Mouse (Mus musculus) urinary bladder, postnatal 14 days (tissue): ENCODE measurements around the gene Serinc5.

Experiments
- DNase-seq: peaks from one replicate; pipeline ENCODE4 v3.0.0; 2021; ENCODE audit warnings: low spot score

The Serinc5 gene

DNA sequence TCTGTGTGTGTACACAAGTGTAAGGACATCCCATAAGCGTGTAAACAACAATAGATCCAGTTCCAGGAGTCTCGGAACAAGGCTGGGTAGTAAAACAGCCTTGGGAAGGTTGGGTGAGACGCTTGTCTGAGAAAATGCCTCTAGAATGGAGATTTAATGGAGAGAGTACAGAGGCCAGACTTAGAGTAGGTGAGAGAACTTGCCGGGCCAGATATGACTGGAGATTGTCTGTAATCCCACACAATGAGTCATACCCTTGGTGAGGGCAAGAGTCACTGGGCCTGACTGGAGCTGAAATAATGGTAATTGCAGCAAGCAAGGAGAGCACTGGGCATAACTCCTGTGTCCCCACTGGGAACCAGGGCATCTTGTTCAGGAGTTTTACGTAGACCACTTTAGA, 2.2 kb downstream of the Serinc5 start:
- DNase-seq, result peak; percentile 64

DNA sequence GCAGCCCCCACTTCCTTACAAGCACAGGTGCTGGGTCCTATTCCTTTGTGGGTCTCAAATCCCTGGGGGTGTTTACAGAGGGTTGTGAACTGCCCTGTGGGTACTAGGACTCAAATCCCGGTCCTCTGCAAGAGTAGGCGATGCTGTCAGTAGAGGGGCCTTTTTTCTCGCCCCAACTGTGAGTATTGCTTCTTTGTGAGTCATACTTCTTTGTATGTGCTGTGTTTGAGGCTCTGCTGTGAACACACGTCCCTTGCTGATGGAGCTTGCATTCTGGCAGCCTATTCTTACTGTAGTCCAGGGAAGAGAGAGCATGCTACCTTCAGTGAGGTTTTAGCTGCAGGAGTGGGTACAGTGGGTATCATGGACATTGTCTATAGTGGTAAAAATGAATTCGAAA, 4.3 kb downstream of the Serinc5 start:
- no peak for DNase-seq

DNA sequence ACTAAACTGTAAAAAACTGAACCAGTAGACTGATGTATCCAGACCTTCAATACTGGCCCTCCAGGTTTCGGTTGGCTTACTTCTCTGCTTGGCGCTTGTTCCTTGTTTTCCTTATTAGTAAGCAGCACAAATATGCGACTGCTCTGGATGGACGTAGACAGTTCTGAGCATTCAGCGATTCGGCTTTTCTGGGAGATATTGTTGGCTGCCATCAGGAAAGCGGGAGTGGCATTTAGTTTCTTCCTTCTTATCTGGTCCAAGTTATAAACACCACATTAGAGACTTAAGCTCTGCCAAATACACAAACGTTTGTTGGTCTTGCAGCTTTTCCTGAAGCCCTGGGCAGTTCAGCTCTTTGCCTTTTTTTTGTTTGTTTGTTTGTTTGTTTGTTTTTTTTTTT, 5.6 kb downstream of the Serinc5 start:
- DNase-seq, result no peak

DNA sequence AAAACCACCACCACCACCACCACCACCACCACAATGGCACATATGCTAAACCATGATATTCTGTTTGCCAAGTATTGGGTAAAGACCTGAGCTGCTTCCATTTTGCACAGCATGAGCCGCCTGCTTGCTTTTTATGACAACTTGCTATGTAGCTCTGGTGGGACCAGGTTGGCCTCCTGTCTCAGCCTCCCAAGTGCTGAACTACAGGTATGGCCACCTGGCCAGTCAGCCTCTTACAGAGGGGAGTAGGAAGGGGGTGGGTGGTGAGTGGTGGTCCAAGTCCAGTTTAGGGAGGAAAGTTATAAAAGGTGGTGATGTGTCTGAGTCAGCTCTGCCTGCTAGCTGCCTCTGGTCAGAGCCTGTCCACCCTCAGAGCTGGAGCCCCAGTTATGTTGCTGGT, 15.3 kb downstream of the Serinc5 start:
- no peak for DNase-seq

DNA sequence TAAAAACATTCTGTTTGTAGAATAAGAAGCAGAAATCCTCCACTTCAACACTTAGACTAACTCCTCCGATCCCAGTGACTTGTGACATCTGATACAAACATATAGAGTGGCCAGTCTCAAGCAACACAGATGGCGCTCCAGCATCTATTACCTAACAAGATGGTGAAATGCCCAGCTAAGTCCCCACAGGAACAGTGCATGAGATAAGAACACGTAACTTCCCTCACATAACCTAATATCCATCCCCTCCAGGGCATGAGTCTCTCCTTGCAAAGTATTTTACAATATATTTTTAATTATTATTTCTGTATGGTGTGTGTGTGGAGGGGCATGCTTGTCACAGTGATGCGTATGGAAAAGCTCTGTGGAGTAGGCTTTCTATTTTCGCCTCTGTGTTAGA, 15.8 kb downstream of the Serinc5 start:
- no peak for DNase-seq

DNA sequence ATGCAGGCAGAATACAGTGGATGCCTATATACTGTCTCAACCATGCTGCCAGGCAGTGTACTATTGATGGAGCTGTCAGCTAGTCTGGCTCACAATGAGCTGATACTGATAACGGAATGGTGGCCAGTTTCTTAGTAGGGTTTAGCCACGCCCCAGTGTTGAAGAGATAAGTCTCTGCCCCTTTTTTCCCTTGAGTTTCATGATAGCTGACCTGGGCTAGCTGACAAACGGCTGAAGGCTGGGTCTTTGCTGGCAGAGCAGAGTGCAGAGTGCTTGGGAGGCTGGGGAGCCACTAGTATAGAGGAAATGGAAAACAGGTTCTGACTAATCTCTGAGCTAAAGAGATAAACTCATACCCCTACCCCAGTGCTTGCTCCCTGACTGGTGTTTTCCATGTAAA, 18.6 kb downstream of the Serinc5 start:
- no peak for DNase-seq

DNA sequence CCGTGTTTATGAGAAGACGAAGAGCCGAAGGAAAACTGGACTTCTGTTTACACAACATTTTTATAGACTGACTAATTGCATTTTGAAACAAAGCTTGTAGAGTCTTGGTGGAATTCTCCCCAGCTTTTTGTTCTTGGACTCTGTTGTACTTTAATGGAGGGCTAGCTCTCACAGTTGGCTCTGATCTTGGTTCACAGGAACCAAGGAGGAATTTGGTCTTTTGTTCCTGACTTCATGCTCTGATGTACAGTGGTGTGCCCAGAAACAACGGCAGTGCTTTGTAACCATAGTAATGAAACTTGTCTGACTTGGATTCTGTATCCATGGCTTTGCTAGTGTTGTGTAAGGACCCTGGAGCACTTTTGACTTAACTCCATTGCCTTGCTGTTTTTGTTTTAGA, 20.6 kb downstream of the Serinc5 start:
- DNase-seq, result no peak

DNA sequence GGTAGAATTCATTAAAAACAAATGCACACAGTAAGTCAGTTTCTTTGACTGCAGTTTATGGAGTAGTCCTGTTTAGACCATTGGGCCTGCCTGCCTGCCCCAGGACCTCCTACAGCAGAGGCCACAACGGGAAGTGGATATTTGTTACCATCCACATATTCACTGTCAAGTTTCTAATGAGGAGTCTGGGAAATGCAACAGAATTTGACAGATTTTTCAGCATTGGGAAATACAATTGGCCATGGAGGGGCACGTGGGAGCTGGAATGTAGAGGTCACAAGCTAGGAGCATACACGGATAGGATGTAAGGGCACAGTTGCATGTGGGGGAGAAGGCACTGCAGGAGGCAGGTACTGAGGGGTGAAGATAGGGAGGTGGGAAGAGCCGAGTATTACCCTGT, 21.7 kb downstream of the Serinc5 start:
- no peak for DNase-seq

DNA sequence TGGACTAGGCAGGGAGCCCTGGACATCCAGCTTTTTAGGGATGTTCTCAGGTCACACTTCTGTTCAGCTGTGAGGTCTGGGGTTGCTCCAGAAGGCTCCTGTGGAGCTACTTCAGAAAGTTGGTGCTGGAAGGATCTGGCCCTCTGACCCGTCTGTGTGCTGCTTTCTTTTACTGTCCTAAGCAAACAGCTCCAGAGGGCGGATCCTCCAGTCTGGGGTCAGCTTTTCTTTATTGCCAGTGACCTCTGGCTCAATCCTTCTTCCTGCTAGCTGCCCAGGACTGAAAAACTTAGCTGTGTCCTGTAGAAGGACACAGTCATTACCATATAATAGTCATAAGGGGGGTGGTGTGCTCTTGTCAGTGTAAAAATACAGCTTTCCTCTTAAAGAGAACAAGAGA, 24.1 kb downstream of the Serinc5 start:
- no peak for DNase-seq

DNA sequence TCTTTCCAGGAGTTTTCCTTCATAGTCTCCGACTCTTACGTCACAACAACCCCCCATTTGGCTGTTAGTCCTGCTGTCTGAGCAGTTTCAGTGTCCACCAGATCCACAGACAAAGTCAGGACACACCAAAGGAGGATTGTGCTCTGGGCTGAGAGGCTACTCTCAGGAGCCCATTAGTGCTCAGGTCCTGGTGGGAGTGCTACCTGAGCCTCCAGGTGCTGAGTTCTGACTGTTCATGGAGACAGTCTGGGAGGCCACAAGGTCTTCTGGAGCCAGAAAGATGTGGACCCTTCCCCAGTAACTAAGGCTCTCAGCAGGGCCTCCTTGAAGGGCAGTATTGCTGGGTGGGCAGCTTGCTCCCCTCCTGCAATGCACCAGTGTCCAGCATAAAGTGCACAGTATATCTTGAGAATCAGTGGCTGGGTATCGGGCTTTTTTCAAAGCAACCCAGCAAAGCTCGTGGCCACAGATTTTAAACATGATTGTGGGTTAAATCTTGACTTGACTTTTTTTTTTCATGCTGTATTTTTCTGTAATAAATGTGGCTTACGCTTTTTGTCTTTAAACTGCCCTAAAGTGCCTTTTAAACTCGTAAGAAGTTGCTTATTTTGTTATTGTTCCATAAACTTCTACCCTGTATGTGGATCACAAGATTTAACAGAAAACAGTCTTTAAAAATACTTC, 25.5 kb downstream of the Serinc5 start:
- no peak for DNase-seq

DNA sequence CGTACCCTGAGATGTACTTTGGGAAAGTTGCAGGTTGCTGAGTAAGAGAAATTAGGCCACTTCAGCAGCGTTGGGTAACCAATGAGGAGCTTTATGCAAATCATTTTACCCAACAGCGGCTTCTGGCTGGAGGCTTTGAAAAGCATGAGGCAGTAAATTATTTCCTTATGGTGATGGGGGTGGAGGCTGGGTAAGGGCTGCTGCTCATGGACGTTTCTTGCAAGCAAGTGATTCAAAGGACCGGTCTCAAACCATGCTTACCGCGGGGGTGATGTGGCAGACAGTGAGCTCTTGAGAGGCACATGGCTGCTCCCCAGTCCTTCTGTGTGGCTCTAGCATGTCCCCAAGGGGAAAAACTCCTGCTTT, 26.0 kb downstream of the Serinc5 start:
- DNase-seq, result peak; percentile 67

DNA sequence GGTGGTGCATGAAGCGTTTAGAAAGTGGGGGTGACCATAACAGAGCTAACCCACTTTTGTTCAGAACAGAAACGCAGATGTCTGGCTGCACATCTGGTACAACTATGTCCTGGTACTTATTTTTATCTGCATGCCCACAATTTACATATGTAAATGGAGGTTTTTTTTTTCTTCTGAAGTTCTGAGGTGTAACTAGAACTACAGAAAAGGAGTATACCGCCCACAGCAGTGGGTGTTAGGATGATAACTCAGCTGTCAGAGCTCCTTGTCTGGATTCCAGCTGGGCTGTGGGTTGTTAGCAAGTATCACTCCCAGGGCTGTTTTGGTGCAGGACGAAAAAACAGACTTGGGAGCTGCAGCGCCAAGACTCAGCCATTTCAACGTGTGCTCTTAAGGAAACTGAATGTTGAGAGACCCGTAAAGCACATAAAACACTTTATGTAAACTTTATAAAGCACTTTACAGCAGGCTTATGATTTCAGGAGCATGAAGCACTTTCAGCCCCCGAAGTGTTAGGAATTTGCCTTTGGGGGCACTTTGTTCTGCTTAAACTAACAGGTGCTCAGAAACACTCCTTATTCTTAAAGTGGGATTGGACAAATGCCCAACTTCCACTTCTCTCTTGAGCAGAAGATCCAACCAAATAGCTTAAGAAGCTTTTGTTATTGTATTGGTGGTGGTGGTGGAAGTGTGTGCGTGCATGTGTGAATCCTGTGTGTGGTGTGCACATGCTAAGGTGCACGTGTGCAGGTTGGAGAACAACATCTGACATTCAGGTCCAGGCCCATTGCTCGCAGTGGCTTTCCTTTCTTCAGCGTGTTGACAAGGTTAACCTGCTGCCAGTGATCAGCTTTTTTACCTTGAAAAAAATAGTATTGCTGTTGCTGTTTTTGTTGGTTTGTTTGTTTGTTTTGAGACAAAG, 28.5 kb downstream of the Serinc5 start:
- no peak for DNase-seq

DNA sequence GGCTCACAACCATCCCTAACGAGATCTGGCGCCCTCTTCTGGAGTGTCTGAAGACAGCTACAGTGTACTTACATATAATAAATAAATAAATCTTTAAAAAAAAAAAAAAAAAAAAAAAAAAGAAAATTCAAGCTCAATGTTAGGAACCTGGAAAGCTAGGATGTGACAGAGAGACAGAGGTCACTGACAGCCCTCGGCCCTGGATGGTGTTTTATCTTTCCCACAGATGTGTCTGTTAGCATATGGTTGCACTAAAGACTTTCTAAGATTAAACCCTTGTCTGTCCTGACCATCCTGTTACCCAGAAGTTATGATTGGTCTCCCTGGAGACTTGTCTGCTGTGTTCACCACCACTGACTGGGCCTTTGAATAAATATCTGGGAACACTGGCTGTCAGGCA, 33.3 kb downstream of the Serinc5 start:
- no peak for DNase-seq

DNA sequence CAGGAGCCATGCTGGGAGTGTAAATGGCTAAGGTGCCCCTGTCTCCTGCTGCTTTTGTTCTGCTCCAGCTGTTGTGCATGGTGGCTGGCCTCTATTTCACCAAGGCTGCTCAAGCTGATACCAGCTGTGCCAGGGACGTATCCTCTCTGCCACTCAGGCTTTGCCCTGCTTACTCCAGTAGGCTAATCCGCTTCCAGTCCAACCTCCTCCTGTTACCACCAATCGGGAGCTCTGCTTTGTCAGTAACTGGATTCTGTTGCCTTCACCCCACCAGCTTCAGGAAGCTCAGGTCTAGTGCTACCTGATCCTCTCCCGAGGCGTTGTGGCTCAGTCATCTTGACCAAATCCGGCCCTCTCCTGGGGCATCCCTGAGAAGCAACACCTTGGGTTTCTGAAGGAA, 33.9 kb downstream of the Serinc5 start:
- DNase-seq, result no peak

DNA sequence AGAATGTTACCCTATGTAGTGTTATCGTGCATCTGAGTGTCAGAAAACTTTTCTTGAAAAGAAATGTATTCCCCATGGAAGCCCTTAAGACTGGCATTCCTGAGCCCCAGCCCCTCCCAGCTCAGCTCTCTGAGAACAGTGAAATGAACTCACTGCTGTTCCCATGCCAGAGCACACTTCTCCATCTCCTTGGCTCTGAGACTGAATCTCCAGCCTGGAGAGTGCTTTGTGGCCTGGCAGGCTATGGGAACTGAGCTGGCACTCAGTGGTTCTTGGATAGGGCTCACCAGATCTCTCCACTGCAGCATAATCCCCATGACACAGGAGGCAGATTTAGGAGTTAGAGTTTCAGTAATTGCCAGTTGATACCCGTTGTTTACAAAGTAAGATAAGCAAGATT, 36.8 kb downstream of the Serinc5 start:
- no peak for DNase-seq

DNA sequence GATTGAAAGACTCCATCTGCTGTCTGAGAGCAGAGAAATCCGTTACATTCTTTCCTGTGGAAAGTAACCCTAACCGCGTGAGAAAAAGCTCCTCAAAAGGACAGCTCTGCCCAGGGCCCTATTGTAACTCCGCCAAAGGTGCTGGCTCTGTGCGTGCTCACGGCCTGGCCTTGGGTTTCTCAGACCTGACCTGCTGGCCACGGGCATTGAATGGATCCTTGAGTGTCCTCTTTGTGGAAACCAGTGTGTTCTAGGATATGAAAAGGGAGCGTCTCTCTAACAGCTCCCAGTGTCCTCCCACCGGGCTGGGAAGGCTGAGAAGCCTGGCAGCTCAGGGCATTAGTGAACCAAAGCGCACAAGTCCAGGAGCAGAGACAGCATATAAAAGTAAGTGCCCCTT, 38.2 kb downstream of the Serinc5 start:
- no peak for DNase-seq

DNA sequence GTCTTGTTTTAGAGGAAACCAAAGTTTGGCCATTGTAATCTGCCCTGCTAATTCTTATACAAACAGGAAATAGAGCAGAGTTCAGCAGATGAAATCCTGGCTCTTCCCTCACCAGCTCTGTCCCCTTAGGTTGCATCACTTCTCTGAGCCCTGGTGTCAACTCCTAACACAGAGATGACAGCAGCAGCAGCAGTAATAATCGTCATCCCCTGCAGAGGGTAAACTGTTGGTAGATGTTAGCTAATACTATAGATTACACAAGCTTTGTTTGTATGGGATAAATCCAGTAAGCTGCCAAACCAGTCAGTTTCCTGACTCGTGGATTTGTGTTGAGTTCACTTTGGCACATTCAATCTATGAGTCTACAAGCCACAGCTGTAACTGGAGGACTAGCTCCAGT, 40.1 kb downstream of the Serinc5 start:
- DNase-seq, result no peak

DNA sequence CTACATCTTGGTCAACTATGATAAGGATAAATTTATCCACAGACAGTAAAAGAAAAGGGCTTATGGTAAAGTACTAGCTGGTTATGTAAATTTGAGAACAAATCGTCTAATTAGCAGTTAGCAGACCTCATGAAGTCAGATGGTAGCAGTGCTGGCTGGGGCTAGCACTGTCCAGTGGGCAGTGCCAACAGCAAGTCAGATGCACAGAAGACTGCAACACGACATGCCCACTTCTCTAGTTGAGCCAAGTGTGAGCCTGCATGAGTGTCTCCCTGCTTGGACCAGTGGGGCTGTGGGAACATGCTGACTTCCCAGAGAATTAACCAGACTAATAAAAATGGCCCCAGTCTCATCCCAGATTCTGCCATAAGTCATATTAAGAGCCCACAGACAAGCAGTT, 41.6 kb downstream of the Serinc5 start:
- DNase-seq, result no peak

DNA sequence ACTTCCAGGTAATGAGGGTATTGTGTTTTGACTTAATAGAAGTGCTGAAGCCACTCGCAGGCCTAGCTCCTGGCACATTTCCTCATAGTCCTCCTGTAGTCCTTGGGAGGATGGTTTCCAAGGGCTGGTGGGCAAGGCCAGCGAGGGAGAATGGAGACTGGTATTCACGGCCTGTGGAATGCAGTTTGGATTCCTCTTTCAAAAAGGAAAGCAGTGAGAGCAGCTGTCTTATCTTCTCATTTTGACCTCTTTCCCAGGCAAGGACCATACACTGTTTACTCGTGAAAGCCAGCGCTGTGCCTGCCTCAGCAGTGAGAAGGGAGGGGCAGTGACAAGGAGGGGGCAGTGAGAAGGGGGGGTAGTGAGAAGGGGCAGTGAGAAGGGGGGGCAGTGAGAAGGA, 42.4 kb downstream of the Serinc5 start:
- DNase-seq, result no peak

DNA sequence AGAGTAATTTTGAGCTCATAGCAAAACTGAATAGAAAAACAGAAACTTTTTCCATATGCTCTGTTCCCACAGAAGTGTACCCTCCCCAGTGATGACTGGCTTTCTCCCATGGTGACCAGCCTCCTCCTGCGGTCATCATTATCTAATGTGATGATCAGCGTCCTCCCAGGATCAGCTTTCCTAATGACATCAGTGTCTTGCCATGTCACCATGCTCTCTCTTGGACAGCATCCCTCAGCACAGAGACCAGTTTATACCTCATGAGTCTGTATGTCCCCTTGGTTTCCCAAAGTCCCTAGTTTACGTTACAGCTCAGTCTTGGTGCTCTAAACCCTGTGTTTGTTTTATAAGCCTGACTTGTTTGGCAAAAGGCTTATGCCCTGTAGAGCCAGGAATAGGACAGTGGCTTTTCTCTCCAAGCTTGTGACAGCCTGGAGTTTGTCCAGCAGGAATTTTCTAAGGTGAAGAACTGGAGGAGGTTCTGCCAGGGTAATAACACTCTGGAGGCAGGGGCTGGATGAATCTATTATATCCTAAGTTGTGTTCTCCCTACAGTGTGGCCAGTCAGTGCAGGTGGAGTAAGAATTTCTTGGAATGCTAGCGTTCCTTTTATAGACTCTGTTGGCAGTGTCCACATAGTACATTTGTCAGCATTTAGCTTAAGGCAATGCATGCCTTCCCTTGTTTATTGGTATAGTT, 46.1 kb downstream of the Serinc5 start:
- no peak for DNase-seq

DNA sequence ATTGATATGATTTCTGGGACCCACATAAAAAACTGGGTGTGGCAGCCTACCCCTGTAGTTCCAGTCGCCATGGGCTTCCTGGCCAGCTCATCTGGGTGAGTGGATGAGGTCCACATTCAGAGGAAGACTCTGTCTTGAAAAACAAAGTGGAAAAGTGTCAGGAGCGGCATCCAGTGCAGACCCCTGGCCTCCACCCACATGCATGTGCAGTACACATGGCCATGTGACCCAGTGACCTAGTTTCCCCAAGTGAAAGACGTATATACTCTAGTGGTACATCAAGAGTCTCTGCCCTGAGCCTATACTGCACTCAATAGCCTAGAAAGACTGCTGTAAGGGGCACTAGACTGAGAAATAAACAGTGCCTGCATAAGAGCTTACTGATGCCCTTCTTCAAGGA, 48.7 kb downstream of the Serinc5 start:
- no peak for DNase-seq

DNA sequence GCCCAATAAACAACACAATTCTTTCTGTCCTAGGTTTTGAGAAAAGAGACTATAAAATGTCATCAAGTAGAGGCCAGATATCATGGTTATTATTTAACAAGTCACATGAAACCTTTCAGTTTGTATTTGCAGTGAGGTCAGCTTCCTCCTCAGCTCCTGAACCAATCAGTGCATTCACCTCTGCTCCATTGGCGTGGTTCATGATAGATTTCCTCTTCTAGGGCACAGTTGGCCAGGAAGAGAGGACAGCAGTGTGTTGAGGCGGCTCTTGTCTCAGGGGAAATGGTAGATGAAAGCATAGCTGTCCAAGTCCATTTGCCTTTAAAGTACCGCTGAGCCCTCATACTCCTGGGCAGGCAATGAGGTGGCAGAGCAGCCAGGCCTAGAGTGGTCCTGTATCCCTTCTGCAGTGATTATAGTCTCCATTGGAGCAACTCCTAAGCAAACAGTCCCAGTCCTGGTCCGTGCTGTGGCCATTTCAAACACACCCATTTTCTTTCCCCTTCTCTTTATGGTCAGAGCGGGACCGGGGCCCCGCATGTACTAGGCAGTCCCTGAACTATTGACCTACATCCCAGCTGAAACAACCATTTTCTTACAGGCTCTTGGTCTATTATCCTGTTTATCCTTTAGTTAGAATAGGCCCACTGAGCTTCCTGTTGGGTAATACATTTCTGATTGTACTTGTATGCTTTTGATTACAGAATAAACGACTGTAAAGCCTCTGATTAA, 51.8 kb downstream of the Serinc5 start:
- no peak for DNase-seq
